Mouse (Mus musculus) G1E (cell line): ENCODE measurements around the gene Gpnmb. TPM values are rescaled to one million over a fixed set of nuclear protein-coding genes. Genes with fewer than 3 reads are reported as not detected.

Source experiments
- ATAC-seq: 2 replicates; pipeline ENCODE4 v1.8.0; 2016; ENCODE audit warnings: mild to moderate bottlenecking; ENCODE audit not compliant: insufficient number of reproducible peaks, poor library complexity, low FRiP score, severe bottlenecking; ENCODE audit errors: extremely low read depth
- DNase-seq: peaks from one replicate; pipeline ENCODE4 v3.0.0; 2012; ENCODE audit warnings: low spot score
- H3K27me3 ChIP-seq: 2 replicates; pipeline ENCODE4 v1.6.1; 2012; ENCODE audit warnings: mild to moderate bottlenecking, low read length, inconsistent platforms; ENCODE audit not compliant: insufficient read depth
- H3K36me3 ChIP-seq: replicated peaks from 2 replicates; pipeline ENCODE3; 2012; ENCODE audit warnings: mild to moderate bottlenecking, inconsistent platforms
- H3K4me1 ChIP-seq: 2 replicates; pipeline ENCODE4 v1.6.1; 2012; ENCODE audit warnings: low read depth, low read length, inconsistent platforms, mixed read lengths; ENCODE audit not compliant: insufficient read depth
- H3K4me3 ChIP-seq: 2 replicates; pipeline ENCODE4 v1.5.1; 2012; ENCODE audit warnings: low read depth, mild to moderate bottlenecking, inconsistent platforms, low read length, moderate library complexity, mixed read lengths
- H3K9me3 ChIP-seq: replicated peaks from 2 replicates; pipeline ENCODE4 v1.6.1; 2012; ENCODE audit warnings: inconsistent platforms
- CTCF ChIP-seq: IDR thresholded peaks from 2 replicates; pipeline ENCODE4 v1.5.1; 2012; ENCODE audit warnings: low read depth, low read length, inconsistent platforms, mixed read lengths
- GATA1 ChIP-seq: IDR thresholded peaks from 2 replicates; pipeline ENCODE4 v1.6.1; 2012; ENCODE audit warnings: borderline replicate concordance, low read length, inconsistent platforms, mixed read lengths
- GATA2 ChIP-seq: IDR thresholded peaks from 2 replicates; pipeline ENCODE4 v1.6.1; 2012; ENCODE audit warnings: low read depth, low read length, inconsistent platforms, borderline replicate concordance
- POLR2AphosphoS5 ChIP-seq: IDR thresholded peaks from 2 replicates; pipeline ENCODE4 v1.6.1; 2012; ENCODE audit warnings: low read depth, low read length, inconsistent platforms; ENCODE audit not compliant: insufficient replicate concordance
- TAL1 ChIP-seq: conservative IDR thresholded peaks from 2 replicates; pipeline ENCODE4 v1.6.1; 2012; ENCODE audit warnings: low read depth, low read length, inconsistent platforms, mixed read lengths
- polyA plus RNA-seq: library from polyadenylated mRNA; stranded (reverse); fragments of >175 nt; gene quantifications from 2 replicates; pipeline ENCODE4 v1.2.3, GENCODE M21; 2012
- total RNA-seq, 2 experiments: library from RNA; stranded (forward) in 1 of 2; stranded (reverse) in 1 of 2; fragments of 200-1000 nt in 1 of 2; fragments of >200 nt in 1 of 2; fragmentation: Nextera tagmentation in 1 of 2; gene quantifications; 2 replicates each; pipeline ENCODE4 v1.2.3; 2014 to 2017

Gpnmb gene
- total and polyA plus RNA-seq, 3 experiments: 0.05 to 0.16 TPM; not detected in 1

- ATAC-seq: no peak
- no peak for TF ChIP-seq GATA2
- no peak for TF ChIP-seq CTCF
- Histone ChIP-seq H3K27me3 (no peaks in the 10 kb centered on the region), H3K36me3 (peaks cover 94% of the 10 kb centered on the region), H3K4me3 (no peak overlapping the region), H3K4me1 (no peaks in the 10 kb centered on the region; the same call in 1 of the 2 replicates), H3K9me3 (no peaks in the 10 kb centered on the region)
- no peak for DNase-seq
These were observed 61.3 kb downstream of the Gpnmb start for GRCm38 (mm10) chr6:49097596-49098110.

- TF ChIP-seq GATA1: no peak
- TF ChIP-seq TAL1: no peak
- no peak for TF ChIP-seq POLR2AphosphoS5
- TF ChIP-seq CTCF: no peak
- no peak for TF ChIP-seq GATA2
- Histone ChIP-seq H3K36me3 (peaks cover 93% of the 10 kb centered on the region), H3K9me3 (no peaks in the 10 kb centered on the region), H3K4me1 (no peaks in the 10 kb centered on the region; the same call in 1 of the 2 replicates), H3K27me3 (no peaks in the 10 kb centered on the region), H3K4me3 (no peak overlapping the region)
- DNase-seq (no peak), ATAC-seq (no peak)
These were observed 62.7 kb downstream of the Gpnmb start for GRCm38 (mm10) chr6:49099086-49099485.

- H3K4me3 ChIP-seq: no peak overlapping the region
- peaks cover 94% of the 10 kb centered on the region for H3K36me3 ChIP-seq
- no peaks in the 10 kb centered on the region for H3K9me3 ChIP-seq
- no peak for DNase-seq
- TF ChIP-seq GATA1: no peak
- TF ChIP-seq CTCF: no peak
- TF ChIP-seq TAL1: no peak
- no peak for TF ChIP-seq GATA2
- no peak for TF ChIP-seq POLR2AphosphoS5
- H3K4me1 ChIP-seq: no peaks in the 10 kb centered on the region
- H3K27me3 ChIP-seq: no peaks in the 10 kb centered on the region
- no peak for ATAC-seq
These were observed 70.6 kb downstream of the Gpnmb start for GRCm38 (mm10) chr6:49106746-49107500.

- ATAC-seq (no peak), DNase-seq (no peak)
- no peaks in the 10 kb centered on the region for H3K4me1 ChIP-seq
- H3K27me3 ChIP-seq: no peaks in the 10 kb centered on the region
- no peaks in the 10 kb centered on the region for H3K9me3 ChIP-seq
- H3K36me3 ChIP-seq: peaks cover 80% of the 10 kb centered on the region
- TF ChIP-seq TAL1 (no peak), POLR2AphosphoS5 (no peak), GATA1 (no peak), CTCF (no peak), GATA2 (no peak)
- H3K4me3 ChIP-seq: no peak overlapping the region
These were observed 72.8 kb downstream of the Gpnmb start for GRCm38 (mm10) chr6:49109196-49109595.

GRCm38 (mm10) chr6:49113895-49114294, 77.5 kb downstream of the Gpnmb start:
- ATAC-seq (no peak), DNase-seq (no peak)
- TF ChIP-seq TAL1 (no peak), GATA1 (no peak), GATA2 (no peak), CTCF (no peak), POLR2AphosphoS5 (no peak)
- Histone ChIP-seq H3K9me3 (no peaks in the 10 kb centered on the region), H3K4me3 (no peak overlapping the region), H3K27me3 (no peaks in the 10 kb centered on the region), H3K36me3 (peaks cover 79% of the 10 kb centered on the region), H3K4me1 (no peaks in the 10 kb centered on the region)

GRCm38 (mm10) chr6:49114457-49114856, 78.1 kb downstream of the Gpnmb start:
- ATAC-seq: no peak
- Histone ChIP-seq H3K9me3 (no peaks in the 10 kb centered on the region), H3K4me1 (no peaks in the 10 kb centered on the region), H3K36me3 (peaks cover 75% of the 10 kb centered on the region), H3K4me3 (no peak overlapping the region), H3K27me3 (no peaks in the 10 kb centered on the region)
- no peak for DNase-seq
- no peak for TF ChIP-seq CTCF

- peaks cover 76% of the 10 kb centered on the region for H3K36me3 ChIP-seq
- 0 out of 2 replicates have a peak, but pooled peaks cover 3% of the 10 kb centered on the region for H3K4me1 ChIP-seq
- no peak for TF ChIP-seq GATA1
- TF ChIP-seq CTCF: no peak
- TF ChIP-seq POLR2AphosphoS5: no peak
- TF ChIP-seq TAL1: no peak
- no peak for TF ChIP-seq GATA2
- H3K27me3 ChIP-seq: no peaks in the 10 kb centered on the region
- H3K9me3 ChIP-seq: no peaks in the 10 kb centered on the region
- ATAC-seq: no peak
- no peak overlapping the region for H3K4me3 ChIP-seq
- no peak for DNase-seq
These were observed 79.2 kb downstream of the Gpnmb start for GRCm38 (mm10) chr6:49115550-49115949.
